Mouse (Mus musculus) bone marrow, adult 2 months (tissue): Measurements from ENCODE around the gene Fads6. TPM values are rescaled to one million over a fixed set of nuclear protein-coding genes. Genes with fewer than 3 reads are reported as not detected.

Source experiments
- H3K27ac ChIP-seq: fragments of 200-500 bp; 2 replicates; pipeline ENCODE4 v1.5.1; 2012; ENCODE audit warnings: low read depth, mild to moderate bottlenecking, control low read depth, inconsistent platforms, low read length; ENCODE audit not compliant: control insufficient read depth, poor library complexity, insufficient read depth
- H3K4me1 ChIP-seq: fragments of 200-500 bp; 2 replicates; pipeline ENCODE4 v1.6.1; 2011; ENCODE audit warnings: low read length; ENCODE audit not compliant: control insufficient read depth, insufficient read depth
- H3K4me3 ChIP-seq: fragments of 200-500 bp; replicated peaks from 2 replicates; pipeline ENCODE3; 2011; ENCODE audit warnings: mild to moderate bottlenecking, low read depth, low read length, control low read depth; ENCODE audit not compliant: control insufficient read depth
- CTCF ChIP-seq: fragments of 200-500 bp; IDR thresholded peaks from 2 replicates; pipeline ENCODE4 v1.5.1; 2011; ENCODE audit warnings: low read length, control low read depth; ENCODE audit not compliant: control insufficient read depth, insufficient read depth
- POLR2A ChIP-seq: fragments of 200-500 bp; IDR thresholded peaks from 2 replicates; pipeline ENCODE4 v1.6.1; 2011; ENCODE audit warnings: low read depth, mild to moderate bottlenecking, control low read depth, low read length, borderline replicate concordance; ENCODE audit not compliant: control insufficient read depth
- WGBS: fragments of 180-500 bp; shearing (Covaris S2); methylation state at CpG from one replicate; pipeline ENCODE4 v1.1.7; 2018; 5-methylcytosine and 5-hydroxymethylcytosine counted together
- polyA plus RNA-seq: library from polyadenylated mRNA; stranded (reverse); fragments of >200 nt; gene quantifications from 2 replicates; pipeline ENCODE4 v1.2.4, GENCODE M21; 2011; ENCODE audit warnings: low replicate concordance; ENCODE audit not compliant: missing spikeins, insufficient read depth, insufficient read length

Fads6 gene
- polyA plus RNA-seq, 1 experiment = 1.4 TPM

DNA sequence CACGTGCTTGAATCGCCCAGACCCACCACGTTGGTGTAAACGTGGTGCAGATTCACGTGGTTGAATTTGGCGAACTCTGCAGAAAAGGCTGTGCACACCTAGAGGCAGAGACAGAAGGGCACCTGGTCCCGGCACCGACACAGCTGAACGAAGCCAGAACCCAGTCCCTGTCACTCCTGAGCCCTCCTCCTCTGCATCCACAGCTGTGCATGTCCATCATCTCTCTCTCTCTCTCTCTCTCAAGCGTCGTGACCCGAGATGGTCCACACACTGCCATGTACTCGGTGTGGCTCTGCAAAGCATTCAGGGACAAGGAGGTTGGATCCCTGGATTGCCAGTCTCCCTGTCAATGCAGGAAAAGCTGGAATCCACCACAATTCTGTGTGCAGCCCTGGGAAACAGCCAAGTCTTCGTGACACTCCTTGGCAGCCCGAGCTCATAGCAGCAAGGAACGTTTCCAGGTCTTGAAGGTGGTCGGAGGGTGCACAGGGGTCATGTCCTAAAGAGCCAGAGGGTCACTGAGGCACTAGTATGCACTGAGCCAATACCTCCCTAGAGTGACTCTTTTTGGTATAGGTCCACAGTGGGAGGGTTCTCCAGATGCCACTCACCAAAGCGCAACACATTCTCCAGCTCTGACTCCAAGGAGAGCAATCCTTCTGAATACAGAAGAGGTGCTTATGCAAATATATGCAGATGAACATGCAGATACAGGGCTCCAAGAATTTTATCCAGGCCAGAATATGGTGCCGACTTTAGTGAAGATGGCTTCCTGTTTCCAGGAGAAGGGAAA lies 11.1 kb downstream of the Fads6 start:
- Histone ChIP-seq H3K4me1 (peaks cover 6% of the 10 kb centered on the region; the same call in 1 of the 2 replicates), H3K27ac (no peak overlapping the region), H3K4me3 (no peak overlapping the region)
- TF ChIP-seq POLR2A (no peak), CTCF (no peak)
- WGBS = 72% methylated on average over 19 of the region's 19 CpGs

DNA sequence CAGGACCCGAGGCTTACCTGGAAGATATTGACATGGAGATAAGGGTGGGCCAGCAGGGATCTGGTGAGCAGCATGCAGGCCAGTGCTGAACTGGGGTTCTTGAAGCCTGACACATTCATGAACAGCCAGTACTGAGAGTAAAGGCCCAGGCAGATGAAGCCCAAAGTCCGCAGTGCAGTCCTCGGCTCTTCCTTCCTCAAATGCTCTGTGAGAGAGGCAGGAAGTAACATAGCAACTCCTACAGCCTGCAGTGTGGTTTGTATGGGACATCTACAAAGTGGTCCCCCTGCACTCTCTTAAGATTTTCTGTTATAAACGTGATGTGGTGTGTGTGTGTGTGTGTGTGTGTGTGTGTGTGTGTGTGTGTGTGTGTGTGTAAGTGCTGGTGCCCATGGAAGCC lies 12.2 kb downstream of the Fads6 start:
- Histone ChIP-seq H3K4me1 (peaks cover 6% of the 10 kb centered on the region; the same call in 1 of the 2 replicates), H3K4me3 (peak overlapping the region; percentile 40), H3K27ac (peak overlapping the region; percentile 71)
- TF ChIP-seq POLR2A (no peak), CTCF (no peak)
- WGBS = 6% methylated on average over 4 of the region's 4 CpGs

DNA sequence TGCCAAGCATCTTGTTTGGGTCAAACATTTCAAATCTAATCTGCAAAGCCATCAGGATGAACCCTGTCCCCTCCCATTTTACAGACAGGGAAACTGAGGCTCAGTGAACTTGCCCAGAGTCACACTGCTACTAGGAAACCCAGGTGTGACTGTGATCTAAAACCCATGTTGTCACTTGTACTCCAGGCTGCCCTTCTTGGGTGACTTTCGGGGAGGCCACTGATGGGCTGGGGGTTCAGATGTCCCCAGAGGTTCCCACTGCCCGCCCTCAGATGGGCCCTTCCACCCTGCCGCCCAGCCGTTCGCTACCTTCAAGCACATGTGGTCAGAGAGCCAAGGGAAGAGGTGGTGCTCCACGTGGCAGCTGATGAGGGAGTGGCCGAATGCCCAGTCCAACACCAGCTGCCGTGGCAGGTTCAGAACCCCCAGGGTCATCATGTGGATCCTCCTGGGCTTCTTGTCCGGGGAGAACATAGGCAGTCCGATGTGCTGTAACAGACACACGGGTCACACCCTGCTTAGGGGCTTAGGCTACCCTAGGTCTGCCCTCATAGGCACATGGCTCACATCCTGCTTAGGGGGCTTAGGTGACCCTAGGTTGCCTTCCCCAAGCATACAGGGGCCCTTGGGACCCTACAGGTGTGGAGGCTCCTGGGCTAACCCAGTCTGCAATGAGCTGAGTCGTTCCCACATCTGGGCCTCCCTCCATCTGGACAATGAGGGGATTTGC lies 13.4 kb downstream of the Fads6 start:
- H3K4me3 ChIP-seq = no peak overlapping the region
- TF ChIP-seq POLR2A (no peak), CTCF (no peak)
- peaks cover 6% of the 10 kb centered on the region; the same call in 1 of the 2 replicates for H3K4me1 ChIP-seq
- H3K27ac ChIP-seq = no peak overlapping the region
- WGBS = 81% methylated on average over 12 of the region's 12 CpGs

DNA sequence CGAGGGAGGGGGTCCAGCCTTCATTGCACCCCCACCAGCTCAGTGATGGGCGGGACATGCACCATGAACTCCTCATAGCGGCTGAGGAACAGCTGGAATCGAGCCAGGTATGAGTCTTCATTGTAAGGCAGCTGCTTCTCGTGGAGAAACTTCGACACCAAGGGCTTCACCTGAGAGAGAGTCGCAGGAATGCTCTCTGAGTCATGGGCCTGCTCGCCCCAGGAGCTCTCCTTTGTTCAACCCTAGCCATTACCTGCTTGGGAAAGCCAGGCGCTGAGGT lies 14.0 kb downstream of the Fads6 start:
- WGBS = 78% methylated on average over 9 of the region's 9 CpGs
- peaks cover 6% of the 10 kb centered on the region; the same call in 1 of the 2 replicates for H3K4me1 ChIP-seq
- TF ChIP-seq POLR2A = no peak
- TF ChIP-seq CTCF = no peak
- no peak overlapping the region for H3K4me3 ChIP-seq
- H3K27ac ChIP-seq = no peak overlapping the region

DNA sequence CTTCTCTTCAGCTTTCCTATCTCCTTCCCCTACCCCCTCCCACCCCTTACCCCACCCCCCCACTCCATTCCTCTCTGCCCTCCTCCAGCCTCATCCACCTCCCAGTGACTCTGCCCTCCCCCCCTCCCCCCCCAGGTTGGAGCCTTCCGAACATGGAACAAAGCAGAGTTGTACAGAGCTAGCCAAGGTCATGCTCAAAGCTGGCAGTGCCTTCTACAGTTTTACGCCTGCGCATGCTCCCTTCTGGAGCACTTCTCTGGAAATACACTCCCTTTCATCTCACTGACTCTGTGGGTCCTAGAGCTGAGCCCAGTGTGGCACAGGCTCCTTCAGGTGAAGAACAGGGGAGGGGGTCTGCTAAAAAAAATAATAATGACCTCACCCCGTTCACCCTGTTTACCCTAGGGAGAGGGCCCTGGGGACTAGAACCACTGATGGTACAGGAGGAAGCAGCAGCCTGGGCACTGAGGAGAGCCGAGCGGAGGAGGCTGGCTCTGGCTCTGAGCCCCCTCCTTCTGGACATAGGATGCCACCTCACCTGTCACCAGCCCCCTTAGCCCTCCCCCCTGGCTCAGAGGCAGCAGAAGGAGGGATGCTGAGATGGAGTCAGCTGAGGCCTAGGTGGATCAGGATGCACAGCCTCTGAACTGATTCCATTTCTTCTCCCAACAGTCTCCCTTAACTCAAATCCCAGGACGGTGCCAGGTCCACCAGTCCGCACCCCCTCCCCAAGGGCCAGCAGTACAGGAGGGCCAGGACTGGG lies 14.6 kb downstream of the Fads6 start:
- TF ChIP-seq CTCF = no peak
- no peak for TF ChIP-seq POLR2A
- Histone ChIP-seq H3K4me1 (peaks cover 6% of the 10 kb centered on the region; the same call in 1 of the 2 replicates), H3K4me3 (no peak overlapping the region), H3K27ac (no peak overlapping the region)
- 90% methylated on average over 8 of the region's 8 CpGs for WGBS

GRCm38 (mm10) chr11:115282295-115282694 lies 15.2 kb downstream of the Fads6 start:
- 75% methylated on average over 8 of the region's 8 CpGs for WGBS
- H3K4me3 ChIP-seq = no peak overlapping the region
- TF ChIP-seq CTCF = no peak
- TF ChIP-seq POLR2A = no peak
- H3K4me1 ChIP-seq = peaks cover 6% of the 10 kb centered on the region; the same call in 1 of the 2 replicates
- H3K27ac ChIP-seq = no peak overlapping the region

DNA sequence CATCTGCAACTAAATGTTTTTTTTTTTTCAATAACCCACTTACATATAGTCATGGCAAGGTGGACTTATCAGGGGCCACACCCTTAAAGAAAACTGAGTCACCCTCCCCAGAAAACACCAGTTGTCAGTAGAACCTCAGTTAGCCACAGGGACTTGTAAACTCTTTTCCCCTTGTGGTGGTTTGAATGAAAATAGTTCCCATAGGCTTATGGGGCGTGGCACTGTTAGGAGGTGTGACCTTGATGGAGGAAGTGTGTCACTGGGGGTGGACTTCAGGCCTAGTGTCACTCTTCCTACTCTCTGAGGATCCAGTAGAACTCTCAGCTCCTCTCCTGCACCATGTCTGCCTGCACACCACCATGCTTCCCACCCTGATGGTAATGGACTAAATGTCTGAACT lies 17.7 kb downstream of the Fads6 start:
- 27% methylated on average over 1 of the region's 1 CpGs for WGBS
- H3K27ac ChIP-seq = no peak overlapping the region
- no peak for TF ChIP-seq CTCF
- no peak for TF ChIP-seq POLR2A

DNA sequence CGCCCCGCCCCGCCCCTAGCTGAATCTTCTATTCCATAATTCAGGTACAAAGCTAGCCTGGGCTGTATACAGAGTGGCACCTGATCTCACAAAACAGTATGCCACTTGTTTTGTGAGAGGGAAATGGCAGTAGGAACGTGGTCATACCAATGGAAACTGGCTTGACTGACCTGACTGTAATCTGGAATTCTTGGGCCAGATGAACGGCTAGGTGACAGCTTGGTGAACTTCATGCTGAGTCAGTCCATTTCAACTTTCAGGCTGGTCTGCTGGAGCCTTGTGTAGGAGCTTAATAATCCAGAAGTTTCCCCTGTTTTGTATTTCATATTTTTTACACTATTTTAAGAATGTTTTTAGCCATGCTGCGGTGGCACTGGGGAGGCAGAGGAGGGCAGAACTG lies 19.3 kb downstream of the Fads6 start:
- Histone ChIP-seq H3K4me1 (peaks cover 2% of the 10 kb centered on the region; the same call in 1 of the 2 replicates), H3K27ac (no peak overlapping the region), H3K4me3 (no peak overlapping the region)
- TF ChIP-seq CTCF (no peak), POLR2A (no peak)
- 72% methylated on average over 6 of the region's 6 CpGs for WGBS

More for the DNA sequence above, 17.7 kb downstream of the Fads6 start:
- Histone ChIP-seq H3K4me1 (peaks cover 4% of the 10 kb centered on the region; the same call in 1 of the 2 replicates), H3K4me3 (no peak overlapping the region)
